16 mouse cellular contexts compared by ENCODE assay signal in genomic region chr8:10611636-10612035, GRCm38 (mm10).
"Had no signal": no experiment of that assay in that cellular context is flagged by ENCODE, and none has a peak within 500 bp of the region (broad histone marks: within the 10 kb centered on the region; RNA-seq: fewer than 3 reads in every experiment).

No protein-coding gene starts in this region.

- H3K9ac ChIP-seq: limb, embryonic 12.5 days; limb, embryonic 15.5 days; liver, embryonic 14.5 days; liver, postnatal 0 days; lung, embryonic 14.5 days had no signal

- H3K4me2 ChIP-seq: limb, embryonic 12.5 days; limb, embryonic 15.5 days; liver, embryonic 11.5 days; lung, embryonic 14.5 days had no signal

- H3K27me3 ChIP-seq: limb, embryonic 12.5 days; limb, embryonic 15.5 days had no signal

- H3K4me1 ChIP-seq: megakaryocyte, embryonic 14.5 days had no signal

- H3K9me3 ChIP-seq: limb, embryonic 12.5 days; limb, embryonic 15.5 days; megakaryocyte, embryonic 14.5 days; midbrain, embryonic 10.5 days had no signal

- H3K36me3 ChIP-seq: limb, embryonic 12.5 days; limb, embryonic 15.5 days; midbrain, embryonic 10.5 days had no signal

- H3K27ac ChIP-seq: limb, embryonic 12.5 days; limb, embryonic 15.5 days; liver, embryonic 14.5 days; macrophage; midbrain, embryonic 10.5 days had no signal

- H3K4me3 ChIP-seq: limb, embryonic 12.5 days; limb, embryonic 15.5 days; megakaryocyte, embryonic 14.5 days; midbrain, embryonic 10.5 days had no signal

- ATAC-seq: liver, postnatal 0 days; lung, postnatal 0 days had no signal

- DNase-seq: kidney, adult 8-10 months; kidney, postnatal 14 days; left cerebral cortex, postnatal 4 days; liver, postnatal 0 days; lung, embryonic 14.5 days; midbrain, embryonic 14.5 days; thymus, adult 18-20 months; thymus, postnatal 4 days had no signal
